Mouse (Mus musculus): ENCODE measurements around the gene Xirp2.

Xirp2 gene

DNA sequence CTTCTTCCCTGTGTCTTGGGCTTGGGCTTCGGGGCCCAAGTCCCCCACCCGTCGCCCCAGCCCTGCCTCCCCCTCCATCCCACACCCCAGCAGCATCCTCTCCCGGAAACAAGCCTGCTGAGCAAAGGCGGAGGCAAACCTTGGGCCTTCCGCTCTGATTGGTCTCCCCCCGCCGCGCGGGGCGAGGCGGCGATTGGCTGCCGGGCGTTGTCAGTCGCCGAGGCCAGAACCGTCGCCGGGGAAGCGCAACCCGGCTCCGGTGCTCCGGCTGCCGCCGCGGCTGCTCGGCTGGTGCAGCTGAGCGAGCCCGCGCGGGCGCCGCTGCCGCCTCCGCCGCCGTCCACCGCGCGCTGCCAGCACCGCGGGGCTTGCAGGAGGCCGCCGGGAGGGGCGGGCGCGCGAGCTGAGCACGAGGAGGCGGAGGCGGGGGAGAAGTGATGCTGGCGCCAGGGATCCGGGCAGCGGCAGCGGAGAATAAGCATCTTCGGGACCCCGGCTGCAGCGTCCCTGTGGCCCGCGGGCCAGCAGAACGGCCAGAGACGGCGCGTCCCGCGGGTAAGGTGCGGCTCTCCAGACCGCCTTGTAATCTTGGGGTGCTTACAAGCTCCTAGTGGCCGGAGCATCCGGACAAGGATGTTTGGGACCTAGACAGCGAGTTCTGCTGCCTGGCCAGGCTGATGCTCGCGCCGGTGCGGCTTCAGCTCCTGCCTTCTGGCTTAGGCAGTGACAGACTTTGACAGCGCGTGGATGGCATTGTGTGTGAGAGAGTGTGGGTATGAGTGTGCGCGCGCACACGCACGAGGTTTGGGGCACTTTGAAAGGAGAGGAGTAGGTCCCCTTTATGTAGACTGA, 119.9 kb downstream of the Xirp2 start, which contains the start of gene B3galt1:
Gene B3galt1 (plus strand): TSS at position 392 of the 852 bp plus-strand sequence.
- DNase-seq, result peak; percentile 94

- DNase-seq, result no peak
Measured at GRCm38 (mm10) chr2:67566566-67566965, 120.8 kb downstream of the Xirp2 start.

GRCm38 (mm10) chr2:67567141-67567680, 121.4 kb downstream of the Xirp2 start:
- no peak for DNase-seq

All from cerebellum, adult 11-12 months (tissue).